ENCODE assay signal across 30 mouse cellular contexts in the genomic region with DNA sequence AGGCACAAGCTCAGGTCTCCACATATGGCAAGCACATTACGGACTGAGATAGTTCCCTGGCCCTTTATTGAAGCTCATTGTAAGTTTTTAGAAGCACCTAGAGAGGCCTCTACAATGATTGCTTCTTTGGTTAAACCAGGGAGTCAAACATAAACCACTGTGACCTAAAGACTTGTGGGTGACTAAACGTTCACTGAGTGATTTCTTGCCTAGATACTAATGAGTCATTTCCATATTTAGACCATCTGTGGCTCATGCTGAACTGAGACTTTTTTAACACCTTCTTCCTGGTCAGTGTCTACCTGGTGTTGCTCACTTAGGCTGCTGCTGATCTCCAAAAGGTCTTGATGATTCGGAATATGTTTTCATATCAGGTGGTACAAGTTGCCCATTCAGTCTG. TPM values are rescaled to one million over a fixed set of nuclear protein-coding genes. Genes with fewer than 3 reads are reported as not detected.
"Had no signal": no experiment of that assay in that cellular context is flagged by ENCODE, and none has a peak within 500 bp of the region (broad histone marks: within the 10 kb centered on the region; RNA-seq: fewer than 3 reads in every experiment).

No protein-coding gene starts in this region.

- DNase-seq: kidney, adult 8-10 months; kidney, postnatal 10 days; kidney, postnatal 36 days; liver, embryonic 13.5 days; lung, adult 2 months; lung, postnatal 14 days; lung, postnatal 4 days; midbrain, embryonic 14.5 days; thymus, adult 2 months; thymus, postnatal 14 days; thymus, postnatal 4 days had no signal

- H3K4me1 ChIP-seq: kidney, embryonic 15.5 days; liver, embryonic 13.5 days; neural tube, embryonic 13.5 days had no signal

- H3K27me3 ChIP-seq: kidney, embryonic 15.5 days; liver, embryonic 13.5 days; neural tube, embryonic 13.5 days had no signal

- H3K36me3 ChIP-seq: kidney, embryonic 15.5 days; liver, embryonic 13.5 days; neural tube, embryonic 13.5 days had no signal

- H3K27ac ChIP-seq: kidney, embryonic 15.5 days; liver, embryonic 13.5 days; neural tube, embryonic 13.5 days; stomach, postnatal 0 days had no signal

- H3K4me3 ChIP-seq: kidney, embryonic 15.5 days; liver, embryonic 13.5 days; neural tube, embryonic 13.5 days had no signal

- H3K9ac ChIP-seq: kidney, embryonic 15.5 days; liver, embryonic 13.5 days; neural tube, embryonic 13.5 days had no signal

- H3K9me3 ChIP-seq: kidney, embryonic 15.5 days; liver, embryonic 13.5 days; neural tube, embryonic 13.5 days had no signal

- H3K4me2 ChIP-seq: kidney, embryonic 15.5 days; liver, embryonic 13.5 days; midbrain, embryonic 11.5 days; neural tube, embryonic 13.5 days had no signal

RNA-seq across cellular contexts. Expression of a gene that starts 12.1 kb away (rescaled TPM):
- total RNA-seq: megakaryocyte-erythroid progenitor cell, adult 5-6 weeks; neutrophil, adult 5-6 weeks had no signal
- polyA plus RNA-seq: spleen, adult 2 months had no signal

RNA-seq across cellular contexts. Expression of a gene that starts 42.9 kb away (rescaled TPM):
- total RNA-seq: layer of hippocampus, adult 8-10 months; layer of hippocampus, postnatal 25 days; left cerebral cortex, adult 18-20 months; left cerebral cortex, postnatal 36 days; liver, adult 2 months; megakaryocyte progenitor cell, adult 5-6 weeks; megakaryocyte-erythroid progenitor cell, adult 5-6 weeks; neutrophil, adult 5-6 weeks had no signal
- polyA plus RNA-seq: kidney, embryonic 15.5 days; limb, embryonic 11.5 days; limb, embryonic 14.5 days; liver, adult 2 months; liver, embryonic 13.5 days; liver, embryonic 16.5 days; lung, adult 2 months; lung, embryonic 16.5 days; midbrain, embryonic 11.5 days; midbrain, embryonic 14.5 days; neural tube, embryonic 13.5 days; small intestine, adult 2 months; spleen, adult 2 months; stomach, embryonic 14.5 days; stomach, postnatal 0 days; thymus, adult 2 months had no signal
